Mouse (Mus musculus) limb, embryonic 10.5 days (tissue): Measurements from ENCODE around the gene Cldn10. TPM values are rescaled to one million over a fixed set of nuclear protein-coding genes. Genes with fewer than 3 reads are reported as not detected.

Experiments
- DNase-seq: peaks from one replicate; pipeline ENCODE4 v3.0.0-alpha.2; 2017; ENCODE audit warnings: low spot score
- H3K27ac ChIP-seq: fragments of 300-500 bp; sonication (generic); 2 replicates; pipeline ENCODE4 v1.5.1; 2016; ENCODE audit warnings: mild to moderate bottlenecking
- H3K27me3 ChIP-seq: fragments of 300-500 bp; sonication (generic); 2 replicates; pipeline ENCODE4 v1.6.1; 2016; ENCODE audit warnings: low read depth, mild to moderate bottlenecking; ENCODE audit not compliant: poor library complexity, severe bottlenecking
- H3K36me3 ChIP-seq: fragments of 300-500 bp; sonication (generic); 2 replicates; pipeline ENCODE4 v1.6.1; 2016; ENCODE audit warnings: mild to moderate bottlenecking, moderate library complexity
- H3K4me1 ChIP-seq: fragments of 300-500 bp; sonication (generic); 2 replicates; pipeline ENCODE4 v1.6.1; 2016
- H3K4me3 ChIP-seq: fragments of 300-500 bp; sonication (generic); 2 replicates; pipeline ENCODE4 v1.5.1; 2016; ENCODE audit warnings: mild to moderate bottlenecking, moderate library complexity
- H3K9me3 ChIP-seq: fragments of 300-500 bp; sonication (generic); replicated peaks from 2 replicates; pipeline ENCODE4 v1.6.1; 2016; ENCODE audit warnings: mild to moderate bottlenecking
- WGBS: fragments of 180-500 bp; shearing (Covaris S2); methylation state at CpG from one replicate; pipeline ENCODE4 v1.1.7; 2016; 5-methylcytosine and 5-hydroxymethylcytosine counted together
- polyA plus RNA-seq: library from polyadenylated mRNA; unstranded; fragments of >200 nt; fragmentation: Nextera tagmentation; extraction: Ambion mirVana; gene quantifications from 2 replicates; pipeline ENCODE4 v1.2.1, GENCODE M21; 2016

Cldn10 gene
- polyA plus RNA-seq, 1 experiment from 2014 or later, result 1.4 TPM

DNA sequence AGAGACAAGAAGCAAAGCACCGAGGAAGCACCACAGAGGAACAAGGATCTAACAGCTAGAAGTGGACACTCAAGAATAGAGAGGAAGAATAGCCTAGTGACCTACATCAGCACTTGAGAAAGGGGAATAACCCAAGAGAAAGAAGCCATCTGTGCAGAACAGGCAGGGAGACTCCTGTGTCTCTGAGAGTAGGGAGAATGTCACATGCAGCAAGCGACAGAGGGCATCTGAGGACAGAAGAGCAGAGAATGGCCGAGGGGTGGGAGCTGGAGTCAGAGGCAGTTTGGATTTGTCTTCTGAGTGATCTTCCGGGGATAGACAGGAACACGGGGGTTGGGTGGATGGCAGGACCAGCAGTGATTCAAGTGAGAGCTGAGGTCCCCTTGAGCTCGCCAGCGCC, 25.4 kb downstream of the Cldn10 start:
- DNase-seq, result no peak
- peaks cover 12% of the 10 kb centered on the region; the same call in 1 of the 2 replicates for H3K27me3 ChIP-seq
- no peaks in the 10 kb centered on the region for H3K4me1 ChIP-seq
- H3K9me3 ChIP-seq, result 0 out of 2 replicates have a peak, but pooled peaks cover 3% of the 10 kb centered on the region
- 72% methylated on average over 7 of the region's 7 CpGs for WGBS
- no peak overlapping the region for H3K4me3 ChIP-seq
- no peaks in the 10 kb centered on the region for H3K36me3 ChIP-seq
- no peak overlapping the region for H3K27ac ChIP-seq

DNA sequence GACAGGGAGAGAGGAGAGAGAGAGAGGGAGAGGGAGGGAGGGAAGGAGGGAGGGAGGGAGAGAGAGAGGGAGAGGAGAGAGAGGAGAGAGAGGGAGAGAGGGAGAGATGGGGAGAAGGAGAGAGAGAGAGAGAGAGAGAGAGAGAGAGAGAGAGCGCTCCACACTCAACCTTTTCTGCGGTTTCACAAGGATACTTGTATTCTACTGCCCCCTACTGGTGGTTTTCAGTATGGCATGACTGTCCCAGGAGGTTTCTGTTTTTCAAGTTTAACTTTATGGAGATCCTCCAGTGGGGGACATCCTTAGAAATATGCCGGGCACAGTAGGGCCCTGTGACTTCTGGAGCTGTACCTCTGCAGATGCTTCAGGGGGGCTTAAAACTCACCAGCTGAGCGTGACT, 28.8 kb downstream of the Cldn10 start:
- no peaks in the 10 kb centered on the region for H3K4me1 ChIP-seq
- 29% methylated on average over 4 of the region's 4 CpGs for WGBS
- 0 out of 2 replicates have a peak, but pooled peaks cover 4% of the 10 kb centered on the region for H3K9me3 ChIP-seq
- peak; percentile 69 for DNase-seq
- no peaks in the 10 kb centered on the region for H3K36me3 ChIP-seq
- H3K4me3 ChIP-seq, result no peak overlapping the region
- no peak overlapping the region for H3K27ac ChIP-seq
- H3K27me3 ChIP-seq, result peaks cover 20% of the 10 kb centered on the region; the same call in 1 of the 2 replicates

- H3K27me3 ChIP-seq, result peaks cover 12% of the 10 kb centered on the region; the same call in 1 of the 2 replicates
- DNase-seq, result peak; percentile 52
- H3K4me3 ChIP-seq, result no peak overlapping the region
- no peaks in the 10 kb centered on the region for H3K4me1 ChIP-seq
- no peaks in the 10 kb centered on the region for H3K36me3 ChIP-seq
- no peak overlapping the region for H3K27ac ChIP-seq
- 15% methylated on average over 8 of the region's 8 CpGs for WGBS
- H3K9me3 ChIP-seq, result 0 out of 2 replicates have a peak, but pooled peaks cover 4% of the 10 kb centered on the region
Measured at GRCm38 (mm10) chr14:118820111-118820510, 32.4 kb downstream of the Cldn10 start.

DNA sequence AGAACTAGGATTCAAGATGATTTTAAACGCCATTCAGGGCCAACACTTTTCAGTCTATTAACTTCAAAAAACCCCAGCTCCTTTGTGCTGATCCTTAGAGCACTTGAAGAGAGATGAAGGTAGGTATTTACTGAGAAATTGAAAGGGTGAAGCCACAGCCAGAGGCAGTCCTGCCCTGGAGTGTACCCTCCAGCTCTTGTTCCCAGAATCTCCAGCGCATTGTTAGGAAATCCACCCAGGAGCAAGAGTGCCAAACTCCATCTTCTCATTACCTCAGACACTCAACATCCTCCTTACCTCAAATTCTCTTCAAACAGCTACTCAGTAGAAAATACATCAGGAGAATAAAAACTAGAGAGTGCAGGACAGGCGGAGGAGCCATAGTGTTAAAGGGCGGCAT, 35.1 kb downstream of the Cldn10 start:
- no peaks in the 10 kb centered on the region for H3K36me3 ChIP-seq
- H3K27me3 ChIP-seq, result peaks cover 12% of the 10 kb centered on the region; the same call in 1 of the 2 replicates
- WGBS, result 93% methylated on average over 4 of the region's 4 CpGs
- H3K9me3 ChIP-seq, result 0 out of 2 replicates have a peak, but pooled peaks cover 4% of the 10 kb centered on the region
- DNase-seq, result no peak
- H3K4me1 ChIP-seq, result no peaks in the 10 kb centered on the region
- no peak overlapping the region for H3K27ac ChIP-seq
- H3K4me3 ChIP-seq, result no peak overlapping the region

DNA sequence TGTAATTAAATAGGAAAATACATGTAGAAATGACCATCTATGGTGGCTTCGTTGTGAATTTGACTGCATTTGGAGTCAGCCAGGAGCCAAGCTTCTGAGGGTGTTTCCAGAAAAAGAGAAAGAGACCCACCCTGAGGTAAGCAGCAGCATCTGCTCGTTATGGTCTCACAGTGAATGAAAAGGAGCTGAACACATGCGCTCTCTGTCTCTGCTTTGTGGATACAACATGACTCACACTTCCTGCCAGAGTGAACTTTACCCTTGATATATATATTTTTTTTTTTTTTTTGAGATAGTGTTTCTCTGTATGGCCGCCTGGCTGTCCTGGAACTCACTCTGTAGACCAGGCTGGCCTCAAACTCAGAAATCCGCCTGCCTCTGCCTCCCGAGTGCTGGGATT, 35.6 kb downstream of the Cldn10 start:
- no peak for DNase-seq
- WGBS, result 86% methylated on average over 6 of the region's 6 CpGs
- H3K27ac ChIP-seq, result no peak overlapping the region
- no peaks in the 10 kb centered on the region for H3K36me3 ChIP-seq
- H3K9me3 ChIP-seq, result no peaks in the 10 kb centered on the region
- no peaks in the 10 kb centered on the region for H3K4me1 ChIP-seq
- H3K27me3 ChIP-seq, result peaks cover 11% of the 10 kb centered on the region; the same call in 1 of the 2 replicates
- H3K4me3 ChIP-seq, result no peak overlapping the region

- no peaks in the 10 kb centered on the region for H3K9me3 ChIP-seq
- no peak overlapping the region for H3K27ac ChIP-seq
- no peaks in the 10 kb centered on the region for H3K36me3 ChIP-seq
- no peak overlapping the region for H3K4me3 ChIP-seq
- DNase-seq, result no peak
- WGBS, result 89% methylated on average over 8 of the region's 8 CpGs
- H3K4me1 ChIP-seq, result no peaks in the 10 kb centered on the region
- 0 out of 2 replicates have a peak, but pooled peaks cover 4% of the 10 kb centered on the region for H3K27me3 ChIP-seq
Measured at GRCm38 (mm10) chr14:118826346-118826745, 38.6 kb downstream of the Cldn10 start.

DNA sequence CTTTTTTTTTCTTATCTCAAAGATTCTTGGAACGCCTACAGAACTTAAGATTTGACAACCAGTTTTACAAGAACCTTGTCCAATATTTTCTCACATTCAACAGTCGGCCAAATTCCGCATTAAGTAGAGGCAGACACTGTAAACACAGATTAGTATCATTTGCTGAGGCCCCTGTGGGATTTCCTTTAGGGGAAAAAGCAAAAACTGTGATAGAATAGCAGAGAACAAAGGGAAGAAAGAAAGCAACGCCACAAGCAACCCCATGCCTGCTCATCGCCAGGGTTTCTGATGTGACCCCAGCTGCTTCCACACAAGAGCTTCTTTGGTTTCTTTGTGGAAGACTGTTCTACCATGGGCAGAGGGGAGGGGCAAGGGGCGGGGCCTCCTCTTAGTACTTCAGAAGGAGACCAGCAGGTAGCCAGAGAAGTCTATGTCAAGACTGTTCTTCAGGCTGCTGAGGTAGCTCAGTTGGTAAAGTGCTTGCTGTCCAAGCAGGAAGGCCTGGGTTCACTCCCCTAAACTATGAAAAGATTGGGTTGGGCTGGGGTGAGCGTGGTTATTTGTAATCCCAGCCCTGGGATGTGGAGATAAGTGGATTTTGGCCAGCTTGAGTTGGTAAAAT, 39.7 kb downstream of the Cldn10 start:
- WGBS, result 54% methylated on average over 7 of the region's 7 CpGs
- H3K27ac ChIP-seq, result no peak overlapping the region
- no peaks in the 10 kb centered on the region for H3K27me3 ChIP-seq

DNA sequence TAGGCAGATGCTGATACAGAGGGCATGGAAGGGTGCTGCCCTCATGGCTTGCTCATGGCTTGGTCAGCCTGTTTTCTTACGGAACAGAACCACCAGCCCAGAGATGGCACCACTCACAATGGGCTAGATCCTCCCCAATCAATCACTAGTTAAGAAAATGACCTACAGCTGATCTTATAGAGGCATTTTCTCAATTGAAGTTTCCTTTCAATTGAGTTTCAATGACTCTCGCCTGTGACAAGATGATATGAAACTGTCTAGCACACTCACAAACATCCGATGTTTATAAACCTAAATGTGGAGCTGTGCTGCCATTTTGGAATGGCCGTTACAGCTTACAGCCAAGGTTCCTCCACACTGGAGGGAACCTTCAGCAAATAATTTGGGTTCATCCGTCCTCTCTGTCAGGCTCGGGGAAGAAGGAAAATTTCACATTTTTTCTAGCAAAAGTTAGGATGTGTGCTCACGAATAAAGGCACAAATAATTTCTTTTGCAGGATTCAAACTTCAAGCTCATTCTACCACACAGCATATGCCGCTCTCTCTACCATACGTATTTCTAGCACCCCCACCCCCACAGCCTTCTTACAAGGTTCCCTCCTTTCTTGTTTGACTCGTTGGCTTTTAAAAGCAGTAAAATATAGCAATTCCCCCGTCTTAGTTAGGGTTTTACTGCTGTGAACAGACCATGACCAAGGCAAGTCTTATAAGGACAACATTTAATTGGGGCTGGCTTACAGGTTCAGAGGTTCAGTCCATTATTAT, 41.8 kb downstream of the Cldn10 start:
- Histone ChIP-seq H3K4me3 (no peak overlapping the region), H3K36me3 (no peaks in the 10 kb centered on the region), H3K27me3 (no peaks in the 10 kb centered on the region), H3K27ac (no peak overlapping the region), H3K9me3 (no peaks in the 10 kb centered on the region), H3K4me1 (peaks cover 5% of the 10 kb centered on the region; the same call in 1 of the 2 replicates)
- DNase-seq, result no peak
- 86% methylated on average over 11 of the region's 11 CpGs for WGBS

More for the DNA sequence above, 39.7 kb downstream of the Cldn10 start:
- no peaks in the 10 kb centered on the region for H3K36me3 ChIP-seq
- no peak overlapping the region for H3K4me3 ChIP-seq
- no peaks in the 10 kb centered on the region for H3K9me3 ChIP-seq
- DNase-seq, result no peak
- no peaks in the 10 kb centered on the region for H3K4me1 ChIP-seq

DNA sequence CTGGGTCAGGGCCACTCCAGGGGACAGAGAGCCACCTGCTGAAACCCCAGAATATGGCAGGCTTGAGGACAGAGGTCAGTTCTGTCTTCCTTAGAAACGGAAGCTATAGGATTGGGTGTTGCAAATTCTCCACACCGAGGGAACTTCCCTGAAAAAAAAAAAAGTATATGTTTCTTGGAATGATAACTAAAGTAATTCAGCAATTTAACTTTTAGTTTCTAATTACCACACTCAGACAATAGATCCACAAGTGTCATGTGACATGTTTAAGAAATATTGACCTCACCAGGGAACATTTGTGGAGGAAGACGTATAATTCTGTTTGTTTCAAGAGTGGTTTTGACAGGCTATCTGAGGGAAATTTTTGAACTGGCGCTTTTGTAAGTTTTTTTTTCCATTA, 43.9 kb downstream of the Cldn10 start:
- Histone ChIP-seq H3K27me3 (no peaks in the 10 kb centered on the region), H3K9me3 (no peaks in the 10 kb centered on the region), H3K4me1 (peaks cover 7% of the 10 kb centered on the region; the same call in 1 of the 2 replicates), H3K36me3 (no peaks in the 10 kb centered on the region), H3K4me3 (no peak overlapping the region), H3K27ac (no peak overlapping the region)
- WGBS, result 85% methylated on average over 4 of the region's 4 CpGs
- no peak for DNase-seq

DNA sequence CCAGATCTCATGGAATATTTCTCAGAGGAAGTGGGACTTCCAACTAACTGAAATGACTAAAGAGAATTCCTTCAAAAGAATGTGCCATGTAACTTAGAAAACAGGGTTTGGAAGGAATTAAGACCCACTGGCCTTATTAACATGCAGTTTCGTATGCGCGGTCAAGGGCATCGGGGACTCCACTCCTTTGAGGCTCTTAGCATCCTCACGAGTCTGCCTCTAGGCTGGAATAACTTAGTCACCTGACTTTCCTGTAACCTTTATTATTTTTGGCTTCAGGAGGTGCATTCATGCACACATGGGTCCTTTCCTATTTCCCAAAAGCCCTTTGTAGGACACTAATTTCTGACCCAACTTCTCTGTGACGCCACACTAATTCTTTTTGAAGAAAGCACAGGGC, 45.5 kb downstream of the Cldn10 start:
- H3K27ac ChIP-seq, result no peak overlapping the region
- no peaks in the 10 kb centered on the region for H3K27me3 ChIP-seq
- no peak for DNase-seq
- no peak overlapping the region for H3K4me3 ChIP-seq
- WGBS, result 91% methylated on average over 6 of the region's 6 CpGs
- peaks cover 7% of the 10 kb centered on the region; the same call in 1 of the 2 replicates for H3K4me1 ChIP-seq
- H3K9me3 ChIP-seq, result no peaks in the 10 kb centered on the region
- no peaks in the 10 kb centered on the region for H3K36me3 ChIP-seq

DNA sequence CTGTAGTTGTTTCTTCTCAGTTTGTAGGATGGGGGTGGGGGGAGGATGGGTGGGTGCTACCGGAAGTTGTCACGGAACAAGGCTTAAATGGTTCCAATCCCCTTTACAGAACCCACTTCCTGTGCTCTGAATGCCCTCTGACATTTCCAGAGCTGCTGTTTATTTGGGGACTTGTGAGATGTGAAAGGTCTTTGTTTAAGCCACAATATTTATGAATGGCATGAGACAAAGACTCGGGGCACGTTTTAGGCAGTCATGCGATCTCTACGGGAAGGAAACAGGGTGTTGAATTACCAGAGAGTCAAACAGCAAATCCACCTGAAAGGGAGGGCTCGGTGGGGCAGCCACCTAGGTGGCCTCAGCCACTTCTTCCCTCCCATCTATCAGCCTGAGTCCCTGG, 46.6 kb downstream of the Cldn10 start:
- Histone ChIP-seq H3K4me1 (peaks cover 7% of the 10 kb centered on the region; the same call in 1 of the 2 replicates), H3K36me3 (no peaks in the 10 kb centered on the region), H3K27me3 (no peaks in the 10 kb centered on the region), H3K27ac (0 out of 2 replicates have a peak overlapping the region, but pooled peaks have one; percentile 27), H3K4me3 (no peak overlapping the region), H3K9me3 (no peaks in the 10 kb centered on the region)
- DNase-seq, result no peak
- WGBS, result 18% methylated on average over 7 of the region's 7 CpGs

DNA sequence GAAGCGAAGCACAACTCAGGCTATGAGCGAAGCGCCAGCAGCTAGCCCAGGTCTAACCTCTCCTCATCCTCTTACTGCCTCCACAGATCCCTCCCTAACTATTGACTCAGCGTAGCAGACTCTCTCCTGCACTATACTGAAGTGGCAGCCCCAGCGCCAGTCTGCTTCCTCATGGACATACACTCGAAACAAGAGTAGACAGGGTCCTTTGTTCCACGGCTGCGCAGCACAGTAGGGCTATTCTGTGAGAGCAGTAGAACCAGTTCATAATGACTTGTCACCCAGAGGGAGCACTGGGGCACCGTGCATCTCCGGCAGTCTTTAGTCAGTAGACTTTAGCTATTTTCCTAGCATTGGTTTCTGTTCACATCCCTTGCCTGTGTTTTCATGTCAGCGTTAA, 48.4 kb downstream of the Cldn10 start:
- DNase-seq, result no peak
- WGBS, result 87% methylated on average over 11 of the region's 11 CpGs
- Histone ChIP-seq H3K27me3 (no peaks in the 10 kb centered on the region), H3K36me3 (no peaks in the 10 kb centered on the region), H3K9me3 (no peaks in the 10 kb centered on the region), H3K4me3 (no peak overlapping the region), H3K4me1 (peaks cover 9% of the 10 kb centered on the region; the same call in 1 of the 2 replicates), H3K27ac (no peak overlapping the region)

- H3K27me3 ChIP-seq, result no peaks in the 10 kb centered on the region
- H3K27ac ChIP-seq, result no peak overlapping the region
- no peaks in the 10 kb centered on the region for H3K36me3 ChIP-seq
- WGBS, result 89% methylated on average over 7 of the region's 7 CpGs
- H3K9me3 ChIP-seq, result no peaks in the 10 kb centered on the region
- no peak for DNase-seq
- no peak overlapping the region for H3K4me3 ChIP-seq
- H3K4me1 ChIP-seq, result peaks cover 9% of the 10 kb centered on the region; the same call in 1 of the 2 replicates
Measured at GRCm38 (mm10) chr14:118836754-118837153, 49.0 kb downstream of the Cldn10 start.
